Mouse (Mus musculus): Measurements from ENCODE around the gene Sntg2.

GRCm38 (mm10) chr12:30317971-30318370 lies 55.2 kb downstream of the Sntg2 start:
- TF ChIP-seq TAL1 (IDR thresholded peaks at IDR 0.05; ENCODE audit: low read length) (no peak), GATA1 (IDR thresholded peaks at IDR 0.05; ENCODE audit: low read length) (no peak)
